Mouse (Mus musculus) left cerebral cortex, postnatal 10 days (tissue): Measurements from ENCODE around the gene Tpx2. TPM values are rescaled to one million over a fixed set of nuclear protein-coding genes. Genes with fewer than 3 reads are reported as not detected.

Experiments used
- DNase-seq, 2 experiments: peaks; one replicate each; pipeline ENCODE4 v3.0.0; 2021 to 2022; ENCODE audit warnings: low spot score in 2 of 2, mixed read lengths in 1 of 2; ENCODE audit errors: extremely low spot score in 1 of 2
- intact Hi-C: fragments of 180-260 bp; cut with DNase I; formaldehyde crosslinking; loops from one replicate; pipeline ENCODE4 v1.15.1; 2025
- total RNA-seq, 2 experiments: library from RNA; stranded (reverse); gene quantifications; 2 replicates each; pipeline ENCODE4 v1.2.3; 2021

The Tpx2 gene
- 1 to 10 TPM; 4.3 to 5.0 TPM for total RNA-seq

DNA sequence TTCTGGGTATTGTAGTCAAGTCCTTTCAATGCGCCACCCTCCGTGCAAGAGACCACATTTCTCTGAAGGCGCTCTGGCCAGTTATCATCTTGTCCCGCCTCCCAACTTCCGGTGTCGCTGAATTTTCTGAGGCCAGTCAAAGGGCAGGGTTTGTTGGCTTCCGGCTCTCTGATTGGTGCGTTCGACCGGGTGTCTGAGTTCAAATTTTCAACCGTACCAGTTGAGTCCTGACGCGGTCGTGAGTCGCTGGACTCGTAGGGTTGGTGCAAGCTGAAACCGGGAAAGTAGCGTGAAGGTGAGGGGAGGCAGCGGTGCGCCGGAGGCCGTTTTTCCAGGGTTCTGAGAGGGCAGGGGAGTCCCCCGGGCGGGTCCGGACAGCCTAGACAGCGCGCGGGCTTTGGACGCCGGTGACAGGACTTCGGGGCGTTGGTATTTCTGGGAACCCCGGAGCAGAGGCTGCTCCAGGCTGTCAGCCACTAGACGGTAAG, at the start of gene Tpx2:
Gene Tpx2, plus strand, starts transcription at position 150 of the 488 bp plus-strand sequence.
- intact Hi-C loops: no loop called here
- DNase-seq: peak; percentile 97 to 99

- intact Hi-C loops: no loop called here
- no peak for DNase-seq
These were observed 47.6 kb upstream of the Tpx2 start for GRCm38 (mm10) chr2:152799954-152800761.

DNA sequence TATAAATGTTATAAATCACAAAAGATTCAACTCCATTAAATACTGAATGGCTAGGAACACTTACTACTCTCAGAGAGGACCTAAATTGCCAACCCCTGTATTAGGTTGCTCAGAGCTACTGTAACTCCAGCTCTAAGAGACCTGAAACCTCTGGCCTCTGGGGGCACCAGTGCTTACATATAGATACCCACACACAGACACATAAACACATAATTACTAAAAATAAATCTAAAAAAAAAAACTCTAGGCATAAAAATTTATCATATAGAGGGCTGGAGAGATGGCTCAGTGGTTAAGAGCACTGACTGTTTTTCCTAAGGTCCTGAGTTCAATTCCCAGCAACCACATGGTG, 47.0 kb upstream of the Tpx2 start:
- intact Hi-C loops: no loop called here
- no peak for DNase-seq

GRCm38 (mm10) chr2:152802303-152802702, 45.5 kb upstream of the Tpx2 start:
- intact Hi-C loops: no loop called here

DNA sequence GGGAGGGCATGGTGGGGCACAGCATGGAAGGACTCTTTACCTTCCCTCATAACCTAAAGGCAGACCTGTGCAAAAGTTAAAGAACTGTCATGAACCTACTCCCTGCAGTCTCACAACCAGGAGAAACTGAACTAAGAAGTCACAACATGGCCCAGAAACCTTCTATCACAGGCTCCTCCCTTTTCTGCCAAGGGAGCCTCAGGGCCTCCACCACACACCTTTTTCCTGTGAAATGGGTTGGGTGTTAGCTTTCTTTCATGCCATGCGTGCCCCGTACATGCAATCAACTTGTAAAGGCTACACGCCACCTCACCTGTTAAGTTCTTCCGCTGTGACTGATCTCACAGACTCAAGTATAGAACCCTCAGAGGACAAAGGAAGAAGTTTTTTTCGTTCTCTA, 44.7 kb upstream of the Tpx2 start:
- intact Hi-C loops: no loop called here
- DNase-seq: no peak

More at GRCm38 (mm10) chr2:152802303-152802702, 45.5 kb upstream of the Tpx2 start:
- DNase-seq: no peak

GRCm38 (mm10) chr2:152804408-152805110, 43.2 kb upstream of the Tpx2 start:
- intact Hi-C loops: no loop called here
- peak in 1 of 2 experiments; percentile 56 for DNase-seq

DNA sequence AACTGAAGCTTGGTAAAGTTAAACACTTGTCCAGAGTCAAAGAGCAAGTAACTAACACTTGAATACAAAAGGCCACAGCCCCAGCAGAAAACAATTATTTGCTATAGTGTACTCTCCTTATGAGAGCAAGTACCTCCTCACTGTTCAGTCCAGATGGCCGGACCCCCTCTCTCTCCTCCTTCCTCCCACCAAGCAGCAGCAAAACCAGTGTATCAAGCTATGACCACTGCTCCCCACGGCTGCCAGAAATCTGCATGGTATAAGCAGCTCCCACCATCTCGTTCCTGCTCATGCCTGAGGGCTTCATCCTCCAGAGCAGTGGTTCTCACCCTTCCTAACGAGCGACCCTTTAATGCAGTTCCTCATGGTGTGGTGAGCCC, 42.7 kb upstream of the Tpx2 start:
- intact Hi-C loops: no loop called here
- no peak for DNase-seq

DNA sequence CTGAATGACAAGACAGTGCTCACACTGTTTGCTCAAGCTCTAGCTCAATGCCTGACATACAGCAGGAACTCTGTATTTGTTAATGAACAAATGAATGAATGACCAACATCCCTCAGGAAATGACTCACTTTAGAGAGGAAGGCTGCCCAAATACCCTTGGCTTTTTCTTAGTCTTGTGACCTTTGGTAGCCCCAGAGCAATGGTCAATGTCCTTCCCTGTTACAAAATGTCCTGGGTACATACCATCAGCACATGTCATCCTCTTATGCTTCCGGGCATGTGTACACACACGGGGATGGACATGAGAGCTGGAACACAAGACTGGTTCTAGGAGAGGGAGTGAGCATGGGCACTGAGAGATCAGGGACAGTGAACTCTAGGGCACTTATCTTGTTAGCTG, 41.7 kb upstream of the Tpx2 start:
- intact Hi-C loops: no loop called here
- no peak for DNase-seq

DNA sequence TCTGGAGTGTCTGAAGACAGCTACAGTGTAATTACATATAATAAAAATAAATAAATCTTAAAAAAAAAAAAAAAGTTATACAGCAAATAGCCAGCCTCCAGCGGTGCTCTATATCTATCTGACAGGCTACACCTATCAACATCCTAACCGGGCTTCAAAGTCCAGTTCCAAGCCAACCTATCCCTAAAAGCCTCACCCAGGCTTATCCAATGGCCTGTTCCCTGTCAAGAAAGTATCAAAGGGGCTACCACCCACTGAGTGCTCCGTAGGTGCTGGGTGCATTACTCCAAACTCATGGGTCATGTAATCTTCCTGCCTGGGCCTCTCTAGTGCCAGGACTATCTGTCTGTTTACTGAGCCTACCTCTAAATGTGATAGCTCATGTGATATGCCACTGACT, 39.6 kb upstream of the Tpx2 start:
- intact Hi-C loops: no loop called here

DNA sequence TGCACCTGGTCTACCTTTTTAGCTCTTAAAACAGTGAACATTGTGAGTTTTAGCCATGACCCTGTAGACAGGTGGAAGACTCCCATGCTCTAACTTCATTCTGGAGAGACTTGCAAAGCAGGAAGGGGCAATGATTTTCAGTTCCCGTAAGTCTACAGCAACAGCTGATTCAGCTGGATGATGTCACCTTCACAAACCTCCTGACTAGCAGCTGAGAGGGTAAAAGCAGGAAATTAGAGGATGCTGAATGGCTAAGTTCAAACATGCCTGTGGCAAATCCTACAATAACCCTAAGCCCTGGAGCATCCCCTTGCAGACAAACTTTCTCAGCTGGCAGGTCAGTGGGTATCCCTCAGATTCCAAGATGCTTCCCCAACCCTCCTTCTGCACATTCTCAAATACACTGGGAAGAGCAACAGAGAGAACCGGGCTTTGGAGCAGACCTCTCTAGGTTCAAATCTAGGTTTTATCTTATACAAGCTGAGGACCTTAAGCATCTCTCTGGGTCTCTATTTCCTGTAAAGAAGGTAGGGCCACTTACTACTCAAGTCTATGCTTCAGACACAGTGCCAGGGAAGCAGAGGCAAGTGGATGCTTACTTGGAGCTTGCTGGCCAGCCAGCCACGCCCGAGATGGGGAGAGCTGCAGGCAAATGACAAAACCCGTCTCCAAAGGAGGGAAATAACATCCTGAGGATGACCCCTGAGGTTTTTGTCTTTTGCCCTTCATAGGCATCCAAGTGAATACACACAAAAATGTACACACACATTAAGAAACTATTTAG, 37.4 kb upstream of the Tpx2 start:
- DNase-seq: no peak
- intact Hi-C loops: no loop called here

More for the DNA sequence above, 39.6 kb upstream of the Tpx2 start:
- DNase-seq: no peak

DNA sequence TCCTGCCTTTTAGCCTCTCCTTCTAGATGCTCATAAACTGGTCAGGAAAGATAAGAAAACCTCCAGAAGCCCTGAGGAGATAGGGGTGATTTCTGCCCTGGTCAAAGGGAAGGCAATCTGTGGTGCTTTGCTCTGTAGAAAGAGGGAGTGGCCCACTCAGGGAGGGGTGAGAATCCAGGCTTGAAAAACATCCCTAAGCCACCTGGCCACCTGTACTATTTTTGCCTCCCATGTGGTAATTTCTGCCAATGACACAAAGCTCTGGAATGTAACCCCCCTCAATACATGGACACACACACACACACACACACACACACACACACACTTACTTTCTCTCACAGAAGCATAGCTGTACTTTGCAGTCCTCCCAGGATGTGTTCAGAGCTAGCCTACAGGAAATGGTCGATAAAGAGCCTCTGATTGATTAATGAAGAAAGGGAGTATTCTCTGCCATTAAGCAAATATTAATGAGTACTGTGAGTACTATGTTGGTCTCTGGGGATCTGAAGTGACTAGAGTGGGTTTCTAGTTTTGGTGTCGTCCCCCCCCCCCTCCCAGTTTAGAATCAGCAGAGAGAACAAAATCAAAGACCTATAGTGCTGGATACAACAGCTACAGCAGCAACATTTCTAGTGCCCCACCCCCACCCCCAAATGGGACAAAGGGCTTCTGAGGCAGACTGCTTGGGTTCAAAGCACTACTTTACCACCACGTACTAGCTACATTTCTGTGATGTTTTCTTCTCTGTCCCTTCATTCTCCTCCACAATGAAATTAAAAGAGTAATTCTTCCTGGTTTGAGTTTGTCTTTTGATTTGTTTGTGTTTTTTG, 36.2 kb upstream of the Tpx2 start:
- intact Hi-C loops: no loop called here
- DNase-seq: no peak

DNA sequence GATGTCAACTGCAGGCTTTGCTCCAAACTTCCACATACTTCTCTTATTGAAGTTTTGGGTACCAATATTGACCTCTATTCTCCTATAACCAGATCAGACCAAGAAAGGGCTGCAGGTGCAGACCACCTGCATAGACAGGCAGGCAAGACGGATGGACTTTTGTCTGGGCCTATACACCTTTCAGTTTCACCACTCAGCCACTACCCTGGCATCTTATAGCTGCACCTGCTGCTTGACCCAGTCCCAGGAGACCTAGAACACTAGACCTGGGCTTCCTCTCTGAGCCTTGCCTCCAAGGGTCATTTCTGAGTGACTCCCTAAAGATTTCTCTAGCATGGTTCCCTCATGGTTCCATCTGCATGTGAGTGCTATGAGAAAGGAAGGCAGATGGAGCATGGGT, 34.5 kb upstream of the Tpx2 start:
- no peak for DNase-seq
- intact Hi-C loops: no loop called here

DNA sequence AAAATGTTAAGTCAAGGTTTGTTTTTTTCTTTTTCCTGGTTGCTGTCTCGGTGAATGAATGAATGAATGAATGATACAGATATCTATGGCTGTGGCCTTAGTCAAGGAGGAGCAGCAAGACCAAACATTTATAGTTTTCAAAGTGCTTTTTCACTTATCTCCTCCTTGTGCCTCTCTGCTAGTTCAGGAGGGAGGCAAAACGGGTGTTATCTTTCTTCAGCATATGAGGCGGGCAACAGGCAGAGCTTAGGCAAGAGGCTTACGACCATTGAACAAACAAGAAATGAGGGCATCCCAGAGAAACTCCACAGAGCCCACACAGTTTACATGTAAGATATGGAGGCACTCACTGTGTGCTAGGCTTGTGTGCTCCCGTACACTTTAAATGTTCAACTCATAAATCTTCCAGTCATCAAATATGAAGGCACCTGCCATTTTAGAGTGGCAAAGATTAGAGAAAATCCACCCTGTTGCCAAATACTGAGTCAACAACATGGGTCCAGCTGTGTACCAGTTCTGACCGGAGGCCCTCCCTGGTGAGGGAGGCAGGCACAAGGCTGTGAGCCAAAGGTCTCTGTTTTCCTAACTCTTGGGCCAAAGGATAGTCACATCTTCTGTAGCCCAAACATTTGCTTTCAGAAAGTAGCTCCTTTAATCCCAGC, 33.4 kb upstream of the Tpx2 start:
- intact Hi-C loops: no loop called here
- DNase-seq: no peak

DNA sequence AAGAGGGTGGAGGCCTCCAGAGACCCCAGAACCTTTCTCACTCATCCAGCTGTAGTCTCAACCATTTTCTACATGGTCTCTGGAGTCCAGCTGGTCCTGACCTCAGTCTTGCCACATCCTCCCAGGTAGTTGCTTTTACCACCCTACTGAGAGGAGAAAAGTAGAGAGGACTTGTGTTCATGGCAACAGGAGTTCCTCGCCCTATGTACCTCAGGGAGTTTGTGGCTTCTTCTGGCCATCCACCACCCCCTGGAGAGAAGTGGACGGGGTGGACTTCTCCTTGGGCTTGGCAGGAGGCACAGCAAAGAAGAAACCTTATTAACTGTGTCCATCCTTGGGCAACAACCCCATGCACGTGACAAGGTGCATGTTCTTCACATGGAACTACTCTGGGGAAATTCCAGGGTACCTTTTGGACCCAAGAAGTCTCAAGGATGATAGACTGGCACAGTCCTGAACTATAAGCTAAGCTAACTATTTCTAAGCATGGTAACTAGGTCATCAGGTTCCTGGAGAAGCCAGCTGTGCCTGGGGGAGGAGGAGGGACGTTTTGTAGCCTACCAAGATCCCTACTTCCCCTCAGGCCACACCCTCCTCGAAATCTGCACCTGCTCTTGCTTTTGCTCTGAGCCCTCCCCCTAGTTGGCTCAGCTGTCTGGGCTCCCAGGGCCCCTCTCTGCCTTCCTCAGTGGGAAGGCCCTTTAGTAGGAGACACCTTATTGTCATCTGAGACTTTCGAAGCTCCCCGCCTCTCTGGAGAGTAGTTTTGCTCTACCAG, 31.7 kb upstream of the Tpx2 start:
- DNase-seq: no peak
- intact Hi-C loops: no loop called here

- intact Hi-C loops: no loop called here
- no peak for DNase-seq
These were observed 31.0 kb upstream of the Tpx2 start for GRCm38 (mm10) chr2:152816657-152817348.

DNA sequence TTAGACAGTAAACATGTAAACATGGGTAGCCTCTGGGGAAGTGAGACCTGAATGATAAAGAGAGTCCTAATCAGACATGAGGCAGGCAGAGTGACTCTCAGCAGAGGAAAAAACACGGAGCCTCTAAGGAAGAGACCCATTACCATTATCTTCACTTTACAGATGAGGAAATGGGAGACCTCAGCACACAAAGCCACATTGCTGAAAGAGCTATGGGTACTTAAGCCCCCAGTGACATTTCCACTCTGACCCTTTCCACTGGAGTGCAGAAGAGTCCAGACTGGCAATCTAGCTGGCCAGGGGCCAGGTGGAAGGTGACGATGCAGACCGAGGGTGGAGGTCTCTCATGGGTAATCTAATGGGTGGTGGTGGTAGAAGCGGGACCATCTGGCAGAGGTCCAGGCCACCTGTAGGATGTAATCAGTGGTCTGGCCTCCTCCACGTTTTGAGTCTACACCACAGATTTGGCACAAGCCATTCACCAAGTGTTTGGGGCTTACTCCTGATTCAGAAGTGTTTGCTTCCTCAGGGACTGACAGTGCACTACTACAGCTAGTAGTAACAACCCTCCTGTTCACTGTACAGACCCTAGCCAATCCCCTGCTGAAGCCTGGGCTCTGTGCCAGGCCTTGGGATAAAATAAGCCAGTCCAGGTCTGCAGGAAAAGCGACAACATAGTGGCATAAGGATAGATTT, 30.0 kb upstream of the Tpx2 start:
- peak in 1 of 2 experiments; percentile 71 for DNase-seq
- intact Hi-C loops: no loop called here
